In the genomic region with DNA sequence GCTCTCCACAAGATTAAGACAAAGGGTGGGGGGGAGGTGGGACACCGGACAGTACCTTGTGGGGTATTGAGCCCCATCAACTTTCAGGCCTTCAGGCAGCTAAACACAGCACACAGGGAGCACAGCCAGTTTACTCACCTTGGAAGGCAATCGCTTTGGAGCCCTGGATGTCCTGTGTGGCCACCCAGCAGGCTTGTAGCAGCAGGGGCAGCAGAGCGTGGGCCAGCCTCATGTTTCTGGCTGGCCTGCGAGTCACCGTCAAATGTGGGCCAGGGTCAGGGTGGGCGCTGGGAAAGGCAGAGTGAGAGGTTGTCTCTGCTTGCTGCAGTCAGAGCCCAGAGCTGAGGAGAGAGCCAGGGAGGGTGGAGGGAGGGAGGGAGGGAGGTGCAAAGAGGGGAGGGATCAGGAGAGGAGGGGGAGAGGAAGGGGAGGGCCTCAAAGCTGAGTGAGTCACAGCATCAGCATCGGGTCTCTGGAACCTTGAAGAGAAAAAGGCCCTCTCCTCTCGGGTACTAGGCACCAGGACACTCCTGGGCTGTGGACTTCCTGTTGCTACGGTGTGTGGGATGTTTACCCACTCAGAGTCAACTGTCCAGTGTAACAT, we compare ENCODE assay signal across 8 mouse cellular contexts. TPM values are rescaled to one million over a fixed set of nuclear protein-coding genes. Genes with fewer than 3 reads are reported as not detected.
DNase-seq lines count a peak whose midpoint lies in the region; ATAC-seq lines count a peak whose summit lies in the region.

TSS of gene Col6a1 (minus strand) at position 487 of the 604 bp plus-strand sequence.

- DNase-seq in thymus, postnatal 0 days (ENCODE audit: low spot score) = no peak
- no peak for DNase-seq in thymus, postnatal 25 days
- peak; percentile 47 to 53 for DNase-seq in heart, postnatal 10 days
- no peak for DNase-seq in left cerebral cortex, postnatal 10 days (ENCODE audit: extremely low spot score in 1 of 2, low spot score in 2 of 2)
- peak; percentile 46 for DNase-seq in mesoderm, embryonic 11.5 days (ENCODE audit: low read depth, low spot score)
- DNase-seq in frontal cortex, postnatal 10 days (ENCODE audit: low spot score in 2 of 2) = no peak
- DNase-seq in cerebellum, postnatal 4 days (ENCODE audit: low spot score in 2 of 2) = no peak

- H3K27me3 ChIP-seq in embryonic facial prominence, embryonic 13.5 days = no peaks in the 10 kb centered on the region

- peaks cover 68% of the 10 kb centered on the region for H3K4me1 ChIP-seq in embryonic facial prominence, embryonic 13.5 days

- peaks cover 30% of the 10 kb centered on the region for H3K36me3 ChIP-seq in embryonic facial prominence, embryonic 13.5 days

- peak within 1 kb of the TSS; percentile 51 for H3K4me3 ChIP-seq in embryonic facial prominence, embryonic 13.5 days

- ATAC-seq in embryonic facial prominence, embryonic 13.5 days (ENCODE audit: insufficient number of reproducible peaks, insufficient read depth, low FRiP score, low TSS enrichment, low read depth) = peak; percentile 53; the same call in 1 of the 2 replicates

- WGBS in embryonic facial prominence, embryonic 13.5 days = 17% methylated on average over 9 of the region's 9 CpGs

- peak within 1 kb of the TSS; percentile 76 for H3K9ac ChIP-seq in embryonic facial prominence, embryonic 13.5 days

- peak within 1 kb of the TSS; percentile 79 for H3K4me2 ChIP-seq in embryonic facial prominence, embryonic 13.5 days

- peak within 1 kb of the TSS; percentile 87 for H3K27ac ChIP-seq in embryonic facial prominence, embryonic 13.5 days

- no peaks in the 10 kb centered on the region for H3K9me3 ChIP-seq in embryonic facial prominence, embryonic 13.5 days

- intact Hi-C loops in heart, postnatal 10 days (cut with DNase I) = loop anchor here (5.0 kb wide), 1 partner anchor 43 kb away; no protein-coding TSS in a partner anchor
- intact Hi-C loops in left cerebral cortex, postnatal 10 days (cut with DNase I) = loop anchor here (5.0 kb wide), 1 partner anchor 103 kb away; the partner anchor contains the start of gene Col6a2

RNA-seq across cellular contexts. Expression of gene Col6a1, which starts in this region (rescaled TPM):
- polyA plus RNA-seq in thymus, postnatal 0 days (2015; fragmentation: Nextera tagmentation; extraction: Ambion mirVana) = 32.0 and 38.5 TPM in 2 replicates
- polyA plus RNA-seq in embryonic facial prominence, embryonic 13.5 days (2015; fragmentation: Nextera tagmentation; extraction: Ambion mirVana) = 174 and 175 TPM in 2 replicates
- 100 to 1,000 TPM; 186 to 200 TPM for total RNA-seq in heart, postnatal 10 days (2021)
- 10 to 100 TPM; 32.0 to 34.3 TPM for total RNA-seq in left cerebral cortex, postnatal 10 days (2021)

Comparison
In these comparisons a context has a peak if more than half of its experiments do, and no peak if none do; other contexts are left out.
1. RNA of gene Col6a1 (total RNA-seq): 186 to 200 TPM in heart, postnatal 10 days; 32.0 to 34.3 TPM in left cerebral cortex, postnatal 10 days; every median in the first group is over 4 times any median in the second.
2. DNase-seq: peak in heart, postnatal 10 days (2 of 2) and mesoderm, embryonic 11.5 days (single experiment); none in thymus, postnatal 0 days (single experiment), thymus, postnatal 25 days (single experiment), left cerebral cortex, postnatal 10 days (0 of 2), frontal cortex, postnatal 10 days (0 of 2) and cerebellum, postnatal 4 days (0 of 2).